Mouse (Mus musculus) R1 (cell line): Measurements from ENCODE around the gene Map1b.

Experiments
- DNase-seq: peaks from one replicate; pipeline ENCODE4 v3.0.0-alpha.2; 2018; ENCODE audit warnings: low read depth, low spot score

Gene Map1b

GRCm38 (mm10) chr13:99489998-99490397 is 26.3 kb downstream of the Map1b start:
- no peak for DNase-seq

- no peak for DNase-seq
Observed at GRCm38 (mm10) chr13:99489175-99489574, 27.2 kb downstream of the Map1b start.

- DNase-seq, result no peak
Observed at GRCm38 (mm10) chr13:99485861-99486260, 30.5 kb downstream of the Map1b start.

DNA sequence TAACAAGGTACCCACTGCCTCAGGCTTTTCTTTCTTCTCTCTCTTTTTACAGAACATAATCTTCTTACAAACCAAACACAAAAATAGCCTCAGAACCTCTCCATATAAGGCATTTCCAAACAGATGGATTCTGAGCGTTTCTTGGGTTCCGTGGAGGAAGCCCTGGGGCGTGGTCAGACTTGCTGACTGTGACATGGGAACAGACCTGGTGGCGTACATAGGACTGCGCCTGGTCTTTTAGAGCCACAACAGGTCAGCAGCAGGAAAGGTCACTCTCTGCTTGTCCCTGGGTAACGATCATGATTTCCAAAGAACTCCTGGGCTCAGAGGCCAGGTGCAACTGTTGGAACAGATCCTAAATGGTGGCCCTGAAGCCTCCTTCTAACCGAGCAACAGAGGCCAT is 31.0 kb downstream of the Map1b start:
- peak; percentile 12 for DNase-seq

- DNase-seq, result no peak
Observed at GRCm38 (mm10) chr13:99484905-99485304, 31.4 kb downstream of the Map1b start.

GRCm38 (mm10) chr13:99483433-99483832 is 32.9 kb downstream of the Map1b start:
- DNase-seq, result no peak

GRCm38 (mm10) chr13:99475488-99475887 is 40.9 kb downstream of the Map1b start:
- peak; percentile 60 for DNase-seq

GRCm38 (mm10) chr13:99475033-99475432 is 41.3 kb downstream of the Map1b start:
- no peak for DNase-seq

GRCm38 (mm10) chr13:99474108-99474507 is 42.2 kb downstream of the Map1b start:
- no peak for DNase-seq

- no peak for DNase-seq
Observed at GRCm38 (mm10) chr13:99472028-99472427, 44.3 kb downstream of the Map1b start.

DNA sequence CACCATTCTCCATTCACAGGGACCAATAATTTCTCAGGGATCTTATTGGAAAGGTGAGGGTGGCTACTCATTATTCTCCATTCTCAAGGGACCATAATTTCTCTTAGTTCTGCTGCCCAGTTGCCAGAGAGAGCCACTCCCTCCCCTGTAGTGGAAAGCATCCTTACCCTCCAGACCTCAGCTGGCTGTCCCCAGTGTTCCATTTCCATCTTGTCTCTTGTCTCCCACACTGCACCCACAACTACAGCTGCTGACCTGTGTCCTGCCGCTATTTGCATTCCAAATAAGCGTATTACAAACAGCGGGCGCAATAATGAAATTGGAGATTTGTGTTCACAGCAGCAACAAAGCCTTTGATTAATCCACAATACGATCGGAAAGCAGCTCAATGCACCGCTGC is 46.3 kb downstream of the Map1b start:
- no peak for DNase-seq

DNA sequence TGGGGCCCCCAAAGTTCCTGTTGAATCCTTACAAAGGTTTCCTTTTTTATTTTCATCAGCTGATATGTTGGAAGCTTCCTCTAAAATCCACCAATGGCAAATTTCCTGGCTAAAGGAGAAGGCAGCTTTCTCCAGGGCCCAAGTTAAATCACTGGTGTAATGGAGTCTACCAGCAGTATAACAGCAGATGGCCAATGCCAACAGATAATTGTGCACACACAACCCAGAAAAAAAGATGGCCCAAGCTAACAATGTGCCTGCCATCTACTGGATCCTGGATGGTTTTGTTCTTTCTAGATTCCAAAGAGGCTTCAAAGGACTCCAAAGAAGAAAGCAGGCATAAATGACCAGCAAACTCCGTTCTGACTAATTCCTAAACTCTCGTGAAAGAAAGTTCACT is 48.1 kb downstream of the Map1b start:
- DNase-seq, result no peak

- no peak for DNase-seq
Observed at GRCm38 (mm10) chr13:99466811-99467315, 49.5 kb downstream of the Map1b start.

GRCm38 (mm10) chr13:99466064-99466463 is 50.3 kb downstream of the Map1b start:
- no peak for DNase-seq

- no peak for DNase-seq
Observed at GRCm38 (mm10) chr13:99464551-99464950, 51.8 kb downstream of the Map1b start.

DNA sequence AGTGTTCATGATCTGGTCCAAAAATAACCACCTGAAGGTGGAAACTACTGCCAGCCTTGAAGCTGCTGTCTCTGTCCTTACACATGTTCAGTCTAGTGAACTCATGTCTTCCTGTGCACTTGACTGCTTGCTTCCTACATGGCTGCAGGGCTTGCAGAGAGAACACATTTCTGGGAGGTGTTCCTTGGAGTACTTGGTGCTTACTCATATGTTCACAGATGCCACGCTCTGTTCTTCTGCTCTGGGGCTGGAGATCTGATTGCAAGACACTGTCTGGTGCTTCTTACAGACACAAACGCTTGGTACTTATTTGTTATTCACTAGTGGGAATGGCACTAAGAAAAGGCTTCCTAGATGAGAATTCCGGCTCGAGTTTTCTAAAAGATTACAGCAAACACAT is 54.5 kb downstream of the Map1b start:
- DNase-seq, result no peak

- no peak for DNase-seq
Observed at GRCm38 (mm10) chr13:99459612-99460011, 56.7 kb downstream of the Map1b start.

GRCm38 (mm10) chr13:99458658-99459386 is 57.5 kb downstream of the Map1b start:
- no peak for DNase-seq

- DNase-seq, result no peak
Observed at GRCm38 (mm10) chr13:99454977-99455376, 61.4 kb downstream of the Map1b start.

GRCm38 (mm10) chr13:99452444-99452843 is 63.9 kb downstream of the Map1b start:
- DNase-seq, result no peak

DNA sequence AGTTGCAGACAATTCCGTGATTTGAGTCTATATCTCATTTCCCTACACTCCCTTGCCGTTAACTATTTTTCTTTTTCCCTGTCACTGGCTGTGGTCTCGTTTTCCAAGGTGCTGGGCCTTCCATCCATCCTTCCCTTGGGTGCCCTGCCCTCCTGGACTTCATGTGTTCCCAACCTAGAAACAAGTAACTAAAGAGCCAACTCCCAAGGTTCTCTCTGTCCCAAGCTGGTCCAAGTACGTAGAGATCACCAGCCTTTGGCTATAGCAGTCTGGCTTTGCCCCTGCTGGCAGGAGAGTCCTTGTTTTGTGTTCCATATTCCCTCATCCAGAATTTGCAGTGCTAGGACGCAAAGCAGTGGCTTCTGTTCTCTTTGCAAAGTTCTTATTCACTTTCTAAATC is 65.1 kb downstream of the Map1b start:
- DNase-seq, result no peak

DNA sequence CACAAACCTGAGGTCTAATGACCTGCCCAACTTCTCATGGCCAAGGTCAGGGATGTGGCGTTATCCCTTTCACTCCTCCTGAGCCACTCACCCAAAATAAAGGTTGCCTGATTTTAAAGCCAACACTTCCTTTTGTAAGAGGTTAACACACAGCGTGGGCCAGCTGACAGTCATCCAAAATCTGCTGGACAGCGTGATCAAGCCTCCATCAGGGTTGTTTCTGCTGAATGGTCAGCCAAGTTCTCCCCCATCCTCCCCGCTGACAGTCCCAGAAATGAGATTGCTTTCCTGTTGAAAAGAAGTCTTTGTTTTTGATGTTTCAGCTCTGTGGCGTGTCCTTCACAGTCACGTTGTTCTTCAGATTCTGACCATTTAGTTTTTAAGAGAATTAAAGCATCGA is 65.6 kb downstream of the Map1b start:
- DNase-seq, result no peak

DNA sequence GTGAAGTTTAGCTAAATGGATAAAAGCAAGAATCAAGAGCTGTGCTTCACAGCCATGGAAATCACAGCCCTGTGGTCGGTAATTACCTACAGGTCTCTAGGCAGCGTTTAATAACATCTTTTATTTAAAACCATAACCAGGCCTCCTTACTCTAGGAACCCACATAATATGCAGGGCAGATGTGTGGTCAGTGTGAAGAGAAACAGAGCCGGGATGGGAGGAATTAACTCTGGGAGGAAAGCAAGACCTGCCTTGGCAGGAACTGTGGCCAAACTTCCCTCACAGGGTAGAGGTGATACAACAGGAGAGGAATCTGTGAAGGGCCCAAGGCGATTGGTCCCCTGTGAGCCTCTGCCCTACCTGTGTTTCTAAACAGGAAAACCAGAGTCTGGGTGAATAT is 66.8 kb downstream of the Map1b start:
- no peak for DNase-seq

DNA sequence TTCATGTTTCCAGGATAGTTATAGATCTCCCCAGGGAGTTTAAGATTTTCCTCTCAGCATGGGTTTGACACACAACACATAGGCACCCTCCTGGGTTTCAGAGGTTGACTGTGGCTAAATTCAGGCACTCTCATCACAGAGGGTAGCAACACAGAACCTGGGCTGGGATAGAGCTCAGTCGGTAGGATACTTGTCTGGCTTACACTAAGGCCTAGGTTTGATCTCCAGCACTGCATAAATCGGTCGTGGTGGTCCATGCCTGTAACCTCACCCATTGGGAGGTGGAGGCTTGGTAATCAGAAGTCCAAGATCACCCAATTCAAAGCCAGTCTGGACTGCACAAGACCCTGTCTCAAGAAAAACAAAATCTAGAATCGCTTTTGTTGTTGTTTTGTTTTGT is 68.1 kb downstream of the Map1b start:
- DNase-seq, result no peak
